Mouse (Mus musculus): ENCODE measurements at regions not wholly inside any gene's neighbourhood (a gene's known extent, or its start where the extent isn't known, plus 50 kb on each side); places are given as distances from the start of the nearest gene placed in this dataset.

- WGBS, result 40% methylated on average over 9 of the region's 9 CpGs
- Histone ChIP-seq H3K27ac (replicated peaks; ENCODE audit: low read depth, low read length) (no peak overlapping the region), H3K4me3 (ENCODE audit: low read depth, low read length) (no peak overlapping the region), H3K4me2 (ENCODE audit: low read depth, low read length) (no peak overlapping the region), H3K9me3 (replicated peaks; ENCODE audit: control insufficient read depth, low read length) (no peaks in the 10 kb centered on the region), H3K27me3 (ENCODE audit: control insufficient read depth, insufficient read depth, low read length) (no peaks in the 10 kb centered on the region), H3K36me3 (replicated peaks; ENCODE audit: control insufficient read depth, insufficient read depth, low read depth, low read length) (no peaks in the 10 kb centered on the region), H3K9ac (replicated peaks; ENCODE audit: low read length) (no peak overlapping the region), H3K4me1 (ENCODE audit: control insufficient read depth, insufficient read depth, low read length) (no peaks in the 10 kb centered on the region; the same call in 1 of the 2 replicates)
- ATAC-seq (replicated peaks; ENCODE audit: insufficient number of reproducible peaks, low FRiP score, low TSS enrichment, low read depth), result no peak
- no peak for DNase-seq (ENCODE audit: low spot score)
Observed at GRCm38 (mm10) chr6:100977201-100977691, 143.8 kb downstream of the Ppp4r2 start.

GRCm38 (mm10) chr6:100978113-100978512, 144.7 kb downstream of the Ppp4r2 start:
- DNase-seq (ENCODE audit: low spot score) (no peak), ATAC-seq (replicated peaks; ENCODE audit: insufficient number of reproducible peaks, low FRiP score, low TSS enrichment, low read depth) (no peak)
- H3K27me3 ChIP-seq (ENCODE audit: control insufficient read depth, insufficient read depth, low read length), result no peaks in the 10 kb centered on the region
- no peak overlapping the region for H3K9ac ChIP-seq (replicated peaks; ENCODE audit: low read length)
- H3K4me2 ChIP-seq (ENCODE audit: low read depth, low read length), result no peak overlapping the region
- no peak overlapping the region for H3K4me3 ChIP-seq (ENCODE audit: low read depth, low read length)
- H3K4me1 ChIP-seq (ENCODE audit: control insufficient read depth, insufficient read depth, low read length), result no peaks in the 10 kb centered on the region; the same call in 1 of the 2 replicates
- no peak overlapping the region for H3K27ac ChIP-seq (replicated peaks; ENCODE audit: low read depth, low read length)
- H3K36me3 ChIP-seq (replicated peaks; ENCODE audit: control insufficient read depth, insufficient read depth, low read depth, low read length), result no peaks in the 10 kb centered on the region
- 92% methylated on average over 5 of the region's 5 CpGs for WGBS
- no peaks in the 10 kb centered on the region for H3K9me3 ChIP-seq (replicated peaks; ENCODE audit: control insufficient read depth, low read length)

- Histone ChIP-seq H3K36me3 (replicated peaks; ENCODE audit: control insufficient read depth, insufficient read depth, low read depth, low read length) (no peaks in the 10 kb centered on the region), H3K9me3 (replicated peaks; ENCODE audit: control insufficient read depth, low read length) (no peaks in the 10 kb centered on the region), H3K27me3 (ENCODE audit: control insufficient read depth, insufficient read depth, low read length) (no peaks in the 10 kb centered on the region), H3K9ac (replicated peaks; ENCODE audit: low read length) (no peak overlapping the region), H3K27ac (replicated peaks; ENCODE audit: low read depth, low read length) (no peak overlapping the region), H3K4me2 (ENCODE audit: low read depth, low read length) (no peak overlapping the region), H3K4me3 (ENCODE audit: low read depth, low read length) (no peak overlapping the region), H3K4me1 (ENCODE audit: control insufficient read depth, insufficient read depth, low read length) (no peaks in the 10 kb centered on the region; the same call in 1 of the 2 replicates)
- ATAC-seq (replicated peaks; ENCODE audit: insufficient number of reproducible peaks, low FRiP score, low TSS enrichment, low read depth) (no peak), DNase-seq (ENCODE audit: low spot score) (no peak)
- 88% methylated on average over 9 of the region's 9 CpGs for WGBS
Observed at GRCm38 (mm10) chr6:100978727-100979460, 145.5 kb downstream of the Ppp4r2 start.

GRCm38 (mm10) chr6:100980156-100980555, 146.7 kb downstream of the Ppp4r2 start:
- 88% methylated on average over 2 of the region's 2 CpGs for WGBS
- H3K4me3 ChIP-seq (ENCODE audit: low read depth, low read length), result no peak overlapping the region

GRCm38 (mm10) chr6:100984861-100985260, 151.4 kb downstream of the Ppp4r2 start:
- no peak for ATAC-seq (replicated peaks; ENCODE audit: insufficient number of reproducible peaks, low FRiP score, low TSS enrichment, low read depth)
- WGBS, result 43% methylated on average over 7 of the region's 7 CpGs
- no peak overlapping the region for H3K4me3 ChIP-seq (ENCODE audit: low read depth, low read length)
- H3K4me1 ChIP-seq (ENCODE audit: control insufficient read depth, insufficient read depth, low read length), result no peaks in the 10 kb centered on the region
- H3K27me3 ChIP-seq (ENCODE audit: control insufficient read depth, insufficient read depth, low read length), result no peaks in the 10 kb centered on the region
- H3K36me3 ChIP-seq (replicated peaks; ENCODE audit: control insufficient read depth, insufficient read depth, low read depth, low read length), result no peaks in the 10 kb centered on the region
- no peak overlapping the region for H3K4me2 ChIP-seq (ENCODE audit: low read depth, low read length)
- no peak overlapping the region for H3K9ac ChIP-seq (replicated peaks; ENCODE audit: low read length)
- peak overlapping the region; percentile 59; the same call in 1 of the 2 replicates for H3K27ac ChIP-seq (replicated peaks; ENCODE audit: low read depth, low read length)
- H3K9me3 ChIP-seq (replicated peaks; ENCODE audit: control insufficient read depth, low read length), result no peaks in the 10 kb centered on the region
- peak; percentile 28 for DNase-seq (ENCODE audit: low spot score)

More at GRCm38 (mm10) chr6:100980156-100980555, 146.7 kb downstream of the Ppp4r2 start:
- H3K27me3 ChIP-seq (ENCODE audit: control insufficient read depth, insufficient read depth, low read length), result no peaks in the 10 kb centered on the region
- no peak overlapping the region for H3K9ac ChIP-seq (replicated peaks; ENCODE audit: low read length)
- no peak overlapping the region for H3K4me2 ChIP-seq (ENCODE audit: low read depth, low read length)
- no peak for DNase-seq (ENCODE audit: low spot score)
- H3K27ac ChIP-seq (replicated peaks; ENCODE audit: low read depth, low read length), result no peak overlapping the region
- no peaks in the 10 kb centered on the region for H3K36me3 ChIP-seq (replicated peaks; ENCODE audit: control insufficient read depth, insufficient read depth, low read depth, low read length)
- ATAC-seq (replicated peaks; ENCODE audit: insufficient number of reproducible peaks, low FRiP score, low TSS enrichment, low read depth), result no peak
- H3K4me1 ChIP-seq (ENCODE audit: control insufficient read depth, insufficient read depth, low read length), result no peaks in the 10 kb centered on the region; the same call in 1 of the 2 replicates
- no peaks in the 10 kb centered on the region for H3K9me3 ChIP-seq (replicated peaks; ENCODE audit: control insufficient read depth, low read length)

GRCm38 (mm10) chr6:100985334-100985937, 152.0 kb downstream of the Ppp4r2 start:
- H3K4me2 ChIP-seq (ENCODE audit: low read depth, low read length), result no peak overlapping the region
- H3K4me3 ChIP-seq (ENCODE audit: low read depth, low read length), result no peak overlapping the region
- H3K9me3 ChIP-seq (replicated peaks; ENCODE audit: control insufficient read depth, low read length), result no peaks in the 10 kb centered on the region
- ATAC-seq (replicated peaks; ENCODE audit: insufficient number of reproducible peaks, low FRiP score, low TSS enrichment, low read depth) (no peak), DNase-seq (ENCODE audit: low spot score) (peak; percentile 63)
- H3K36me3 ChIP-seq (replicated peaks; ENCODE audit: control insufficient read depth, insufficient read depth, low read depth, low read length), result no peaks in the 10 kb centered on the region
- no peak overlapping the region; the same call in 1 of the 2 replicates for H3K9ac ChIP-seq (replicated peaks; ENCODE audit: low read length)
- WGBS, result 43% methylated on average over 5 of the region's 5 CpGs
- H3K27ac ChIP-seq (replicated peaks; ENCODE audit: low read depth, low read length), result 0 out of 2 replicates have a peak overlapping the region, but pooled peaks have one; percentile 59
- no peaks in the 10 kb centered on the region for H3K27me3 ChIP-seq (ENCODE audit: control insufficient read depth, insufficient read depth, low read length)
- H3K4me1 ChIP-seq (ENCODE audit: control insufficient read depth, insufficient read depth, low read length), result no peaks in the 10 kb centered on the region

- ATAC-seq (replicated peaks; ENCODE audit: insufficient number of reproducible peaks, low FRiP score, low TSS enrichment, low read depth) (no peak), DNase-seq (ENCODE audit: low spot score) (no peak)
- H3K36me3 ChIP-seq (replicated peaks; ENCODE audit: control insufficient read depth, insufficient read depth, low read depth, low read length), result no peaks in the 10 kb centered on the region
- no peak overlapping the region for H3K9ac ChIP-seq (replicated peaks; ENCODE audit: low read length)
- no peak overlapping the region for H3K27ac ChIP-seq (replicated peaks; ENCODE audit: low read depth, low read length)
- 69% methylated on average over 6 of the region's 6 CpGs for WGBS
- no peak overlapping the region for H3K4me3 ChIP-seq (ENCODE audit: low read depth, low read length)
- no peaks in the 10 kb centered on the region for H3K4me1 ChIP-seq (ENCODE audit: control insufficient read depth, insufficient read depth, low read length)
- H3K9me3 ChIP-seq (replicated peaks; ENCODE audit: control insufficient read depth, low read length), result no peaks in the 10 kb centered on the region
- H3K27me3 ChIP-seq (ENCODE audit: control insufficient read depth, insufficient read depth, low read length), result no peaks in the 10 kb centered on the region
- H3K4me2 ChIP-seq (ENCODE audit: low read depth, low read length), result no peak overlapping the region
Observed at GRCm38 (mm10) chr6:100988521-100988920, 155.1 kb downstream of the Ppp4r2 start.

- no peaks in the 10 kb centered on the region for H3K9me3 ChIP-seq (replicated peaks; ENCODE audit: control insufficient read depth, low read length)
- 54% methylated on average over 1 of the region's 1 CpGs for WGBS
- H3K27ac ChIP-seq (replicated peaks; ENCODE audit: low read depth, low read length), result no peak overlapping the region; the same call in 1 of the 2 replicates
- ATAC-seq (replicated peaks; ENCODE audit: insufficient number of reproducible peaks, low FRiP score, low TSS enrichment, low read depth) (no peak), DNase-seq (ENCODE audit: low spot score) (peak; percentile 47)
- no peaks in the 10 kb centered on the region for H3K4me1 ChIP-seq (ENCODE audit: control insufficient read depth, insufficient read depth, low read length)
- no peak overlapping the region for H3K4me2 ChIP-seq (ENCODE audit: low read depth, low read length)
- H3K4me3 ChIP-seq (ENCODE audit: low read depth, low read length), result no peak overlapping the region
- H3K36me3 ChIP-seq (replicated peaks; ENCODE audit: control insufficient read depth, insufficient read depth, low read depth, low read length), result no peaks in the 10 kb centered on the region
- no peaks in the 10 kb centered on the region for H3K27me3 ChIP-seq (ENCODE audit: control insufficient read depth, insufficient read depth, low read length)
- H3K9ac ChIP-seq (replicated peaks; ENCODE audit: low read length), result no peak overlapping the region
Observed at GRCm38 (mm10) chr6:100993421-100993820, 160.0 kb downstream of the Ppp4r2 start.
